8 mouse cellular contexts compared by ENCODE assay signal in genomic region chr2:18672766-18673164, GRCm38 (mm10). TPM values are rescaled to one million over a fixed set of nuclear protein-coding genes. Genes with fewer than 3 reads are reported as not detected.
A peak's percentile ranks its signal among the peaks of the same experiment; 100 is the strongest.
DNase-seq lines count a peak whose midpoint lies in the region; ATAC-seq lines count a peak whose summit lies in the region.

No protein-coding gene starts in this region.

- no peak for ATAC-seq in kidney, embryonic 14.5 days (ENCODE audit: low FRiP score, low TSS enrichment)
- ATAC-seq in forebrain, embryonic 16.5 days = no peak
- ATAC-seq in liver, embryonic 12.5 days = no peak

- WGBS in kidney, embryonic 14.5 days = under 1% methylated on average over 11 of the region's 11 CpGs
- WGBS in forebrain, embryonic 16.5 days = 2% methylated on average over 11 of the region's 11 CpGs
- 3% methylated on average over 11 of the region's 11 CpGs for WGBS in liver, embryonic 12.5 days (ENCODE audit: insufficient replicate concordance)

- peaks cover 3% of the 10 kb centered on the region; the same call in 1 of the 2 replicates for H3K27me3 ChIP-seq in kidney, embryonic 14.5 days (ENCODE audit: control insufficient read depth, insufficient read depth, low read length)
- H3K27me3 ChIP-seq in forebrain, embryonic 16.5 days (replicated peaks; ENCODE audit: control insufficient read depth, insufficient read depth, low read length) = peaks cover 2% of the 10 kb centered on the region; the same call in 1 of the 2 replicates
- peaks cover 41% of the 10 kb centered on the region for H3K27me3 ChIP-seq in liver, embryonic 12.5 days (replicated peaks)

- H3K4me2 ChIP-seq in kidney, embryonic 14.5 days (replicated peaks; ENCODE audit: low read depth, low read length) = peak overlapping the region; percentile 75
- H3K4me2 ChIP-seq in forebrain, embryonic 16.5 days (ENCODE audit: low read length) = peak overlapping the region; percentile 67
- peak overlapping the region; percentile 89 for H3K4me2 ChIP-seq in liver, embryonic 12.5 days

- H3K9ac ChIP-seq in kidney, embryonic 14.5 days (ENCODE audit: low read depth, low read length) = peak overlapping the region; percentile 98
- peak overlapping the region; percentile 99 for H3K9ac ChIP-seq in forebrain, embryonic 16.5 days (replicated peaks; ENCODE audit: low read depth, low read length)
- peak overlapping the region; percentile 90 for H3K9ac ChIP-seq in liver, embryonic 12.5 days

- no peaks in the 10 kb centered on the region for H3K36me3 ChIP-seq in kidney, embryonic 14.5 days (ENCODE audit: control insufficient read depth, insufficient read depth, low read length)
- H3K36me3 ChIP-seq in forebrain, embryonic 16.5 days (ENCODE audit: control insufficient read depth, insufficient read depth) = no peaks in the 10 kb centered on the region
- no peaks in the 10 kb centered on the region for H3K36me3 ChIP-seq in liver, embryonic 12.5 days

- H3K4me1 ChIP-seq in kidney, embryonic 14.5 days (ENCODE audit: control insufficient read depth, insufficient read depth, low read length) = peaks cover 7% of the 10 kb centered on the region; the same call in 1 of the 2 replicates
- H3K4me1 ChIP-seq in forebrain, embryonic 16.5 days (replicated peaks; ENCODE audit: control insufficient read depth, insufficient read depth, low read length) = peaks cover 14% of the 10 kb centered on the region
- peaks cover 28% of the 10 kb centered on the region for H3K4me1 ChIP-seq in liver, embryonic 12.5 days

- H3K4me3 ChIP-seq in kidney, embryonic 14.5 days (ENCODE audit: low read length) = peak overlapping the region; percentile 88
- peak overlapping the region; percentile 79 for H3K4me3 ChIP-seq in forebrain, embryonic 16.5 days (replicated peaks; ENCODE audit: low read length)
- H3K4me3 ChIP-seq in liver, embryonic 12.5 days = peak overlapping the region; percentile 84

- no peaks in the 10 kb centered on the region for H3K9me3 ChIP-seq in kidney, embryonic 14.5 days (ENCODE audit: control insufficient read depth, low read length)
- H3K9me3 ChIP-seq in forebrain, embryonic 16.5 days (ENCODE audit: control insufficient read depth, low read length) = no peaks in the 10 kb centered on the region
- H3K9me3 ChIP-seq in liver, embryonic 12.5 days (replicated peaks) = no peaks in the 10 kb centered on the region

- no peak for DNase-seq in kidney, adult 18-20 months
- DNase-seq in R1 (ENCODE audit: low read depth, low spot score) = peak; percentile 67
- no peak for DNase-seq in urinary bladder, postnatal 36 days (ENCODE audit: low spot score in 2 of 2)
- no peak for DNase-seq in cerebellum, postnatal 14 days
- DNase-seq in layer of hippocampus, adult 9-11 months = no peak

- H3K27ac ChIP-seq in kidney, embryonic 14.5 days (ENCODE audit: low read depth, low read length) = peak overlapping the region; percentile 98
- H3K27ac ChIP-seq in forebrain, embryonic 16.5 days (ENCODE audit: low read length) = peak overlapping the region; percentile 99
- peak overlapping the region; percentile 83 for H3K27ac ChIP-seq in liver, embryonic 12.5 days

RNA-seq across cellular contexts. Expression of gene Commd3, which starts 0.6 kb away (rescaled TPM):
- polyA plus RNA-seq in kidney, embryonic 14.5 days (2014; fragmentation: Nextera tagmentation; extraction: Ambion mirVana) = 215 and 264 TPM in 2 replicates
- 291 TPM in 2 replicates for polyA plus RNA-seq in forebrain, embryonic 16.5 days (2015; fragmentation: Nextera tagmentation; extraction: Ambion mirVana)
- polyA plus RNA-seq in liver, embryonic 12.5 days (2016; fragmentation: Nextera tagmentation; extraction: Ambion mirVana) = 102 TPM in 2 replicates

RNA-seq across cellular contexts. Expression of gene Bmi1, which starts 4.1 kb away (rescaled TPM):
- 34.7 and 44.1 TPM in 2 replicates for polyA plus RNA-seq in kidney, embryonic 14.5 days (2014; fragmentation: Nextera tagmentation; extraction: Ambion mirVana)
- polyA plus RNA-seq in forebrain, embryonic 16.5 days (2015; fragmentation: Nextera tagmentation; extraction: Ambion mirVana) = 34.8 and 40.9 TPM in 2 replicates
- 9.5 and 9.7 TPM in 2 replicates for polyA plus RNA-seq in liver, embryonic 12.5 days (2016; fragmentation: Nextera tagmentation; extraction: Ambion mirVana)

RNA-seq across cellular contexts. Expression of gene Spag6, which starts 21.1 kb away (rescaled TPM):
- 0.07 and 0.09 TPM in 2 replicates for polyA plus RNA-seq in kidney, embryonic 14.5 days (2014; fragmentation: Nextera tagmentation; extraction: Ambion mirVana)
- polyA plus RNA-seq in forebrain, embryonic 16.5 days (2015; fragmentation: Nextera tagmentation; extraction: Ambion mirVana) = not detected in 2 replicates
- not detected in 2 replicates for polyA plus RNA-seq in liver, embryonic 12.5 days (2016; fragmentation: Nextera tagmentation; extraction: Ambion mirVana)
